Mouse (Mus musculus) kidney, postnatal 14 days (tissue): ENCODE measurements at regions not wholly inside any gene's neighbourhood (a gene's known extent, or its start where the extent isn't known, plus 50 kb on each side); places are given as distances from the start of the nearest gene placed in this dataset.
A peak's percentile ranks its signal among the peaks of the same experiment; 100 is the strongest.

Source experiments
- DNase-seq: peaks from one replicate; pipeline ENCODE4 v3.0.0; 2022; ENCODE audit warnings: mixed read lengths

DNA sequence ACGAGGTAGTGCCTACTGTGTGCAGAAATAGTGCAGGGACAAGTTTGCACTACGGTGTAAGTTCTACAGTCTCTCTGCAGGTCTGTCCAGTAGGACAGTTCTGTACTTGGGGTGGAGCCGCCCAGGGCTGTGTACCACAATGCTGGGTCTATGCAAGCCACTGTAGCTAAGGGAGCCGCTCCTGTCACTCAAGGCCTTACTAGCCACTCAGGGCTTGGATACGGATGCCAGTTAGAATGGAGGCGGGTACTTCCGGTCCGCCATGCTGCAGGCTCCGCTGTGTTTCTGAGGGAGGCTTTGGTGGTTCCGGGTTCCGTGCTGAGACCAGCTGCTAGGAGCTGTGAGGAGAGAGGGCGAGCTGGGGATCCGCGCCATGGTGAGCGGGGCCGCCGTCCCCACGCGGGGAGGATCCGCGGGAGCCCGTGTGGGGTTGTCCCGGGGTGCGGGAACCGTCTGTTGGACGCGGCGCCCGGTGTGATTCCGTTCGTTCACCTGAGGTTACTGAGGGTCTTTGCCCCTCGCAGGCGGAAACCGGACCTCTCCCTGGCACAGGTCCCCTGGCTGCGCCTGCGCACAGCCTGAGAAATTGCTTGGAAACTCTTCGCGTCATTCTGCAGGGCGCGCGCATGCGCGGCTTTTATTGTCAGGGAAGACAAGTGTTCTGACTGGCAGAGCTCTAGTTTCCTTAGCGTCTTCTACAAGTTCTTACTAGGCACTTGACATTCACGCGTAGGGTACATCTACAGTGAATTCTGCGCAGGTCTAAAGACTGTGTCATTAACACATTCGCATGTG is 51.0 kb upstream of the Zfp873 start:
- DNase-seq, result peak; percentile 73
